Mouse (Mus musculus): Measurements from ENCODE around the gene Ccdc137. TPM values are rescaled to one million over a fixed set of nuclear protein-coding genes. Genes with fewer than 3 reads are reported as not detected.
"Not testable (repeated sequence)": the region's sequence is repeated elsewhere in the genome, so short reads cannot be mapped to it uniquely, and the experiment has no call there.

Gene Ccdc137
- total RNA-seq (2021): 10 to 100 TPM; 23.1 TPM
- long read RNA-seq, experiment 1, transcript Ccdc137-201 (6 exons, 2,778 nt): major isoform, 17 of 25 reads
- long read RNA-seq, experiment 1, partial matches to known transcripts: 4 of 25 reads
- long read RNA-seq, experiment 1, other reads (novel, unspliced or antisense): 4 of 25 reads
- long read RNA-seq, experiment 2, transcript Ccdc137-201 (6 exons, 2,778 nt): major isoform, 20 of 22 reads
- long read RNA-seq, experiment 2, partial matches to known transcripts: 2 of 22 reads
- long read RNA-seq, experiment 2, other reads (novel, unspliced or antisense): 0 of 22 reads

- peak; percentile 69 to 76 for DNase-seq (ENCODE audit: low spot score in 2 of 2)
- intact Hi-C loops (cut with DNase I): no loop called here
Observed at GRCm38 (mm10) chr11:120457772-120458751, at the start of gene Ccdc137, which contains the start of gene Oxld1. Ccdc137 (plus strand) TSS chr11:120458115. Oxld1 (minus strand) TSS chr11:120458068.

DNA sequence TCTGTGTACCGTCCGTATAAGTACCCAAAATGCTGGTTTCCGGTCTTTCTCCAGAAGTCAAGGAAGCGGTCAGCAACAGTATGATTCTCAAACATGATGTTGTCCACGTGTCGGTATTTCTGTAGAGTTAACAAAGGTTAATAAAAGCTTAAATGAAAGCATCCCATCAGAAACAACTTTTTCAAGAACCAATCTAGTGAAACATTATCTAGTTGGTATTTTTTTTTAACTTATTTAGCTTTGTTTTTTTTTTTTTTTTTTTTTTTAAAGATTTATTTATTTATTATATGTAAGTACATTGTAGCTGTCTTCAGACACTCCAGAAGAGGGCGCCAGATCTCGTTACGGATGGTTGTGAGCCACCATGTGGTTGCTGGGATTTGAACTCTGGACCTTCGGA lies 44.3 kb upstream of the Ccdc137 start:
- not testable (repeated sequence) for DNase-seq (ENCODE audit: low spot score in 2 of 2)
- intact Hi-C loops (cut with DNase I): loop anchor here (2.0 kb wide), 1 partner anchor 17 kb away; no protein-coding TSS in a partner anchor

- no peak for DNase-seq (ENCODE audit: low spot score in 2 of 2)
- intact Hi-C loops (cut with DNase I): no loop called here
Observed at GRCm38 (mm10) chr11:120417852-120418251, 40.1 kb upstream of the Ccdc137 start.

GRCm38 (mm10) chr11:120418592-120418991 lies 39.3 kb upstream of the Ccdc137 start:
- intact Hi-C loops (cut with DNase I): no loop called here
- DNase-seq (ENCODE audit: low spot score in 2 of 2): no peak

- intact Hi-C loops (cut with DNase I): no loop called here
Observed at GRCm38 (mm10) chr11:120422651-120423568, 35.0 kb upstream of the Ccdc137 start.

GRCm38 (mm10) chr11:120423569-120424295 lies 34.2 kb upstream of the Ccdc137 start:
- intact Hi-C loops (cut with DNase I): no loop called here
- peak; percentile 59 to 74 for DNase-seq (ENCODE audit: low spot score in 2 of 2)

More at GRCm38 (mm10) chr11:120422651-120423568, 35.0 kb upstream of the Ccdc137 start:
- no peak for DNase-seq (ENCODE audit: low spot score in 2 of 2)

GRCm38 (mm10) chr11:120426727-120427126 lies 31.2 kb upstream of the Ccdc137 start:
- intact Hi-C loops (cut with DNase I): no loop called here
- DNase-seq (ENCODE audit: low spot score in 2 of 2): no peak

- peak; percentile 67 to 87 for DNase-seq (ENCODE audit: low spot score in 2 of 2)
- intact Hi-C loops (cut with DNase I): no loop called here
Observed at GRCm38 (mm10) chr11:120437152-120437856, 20.6 kb upstream of the Ccdc137 start, which contains the start of gene Nploc4. Nploc4 (minus strand) TSS chr11:120437708.

DNA sequence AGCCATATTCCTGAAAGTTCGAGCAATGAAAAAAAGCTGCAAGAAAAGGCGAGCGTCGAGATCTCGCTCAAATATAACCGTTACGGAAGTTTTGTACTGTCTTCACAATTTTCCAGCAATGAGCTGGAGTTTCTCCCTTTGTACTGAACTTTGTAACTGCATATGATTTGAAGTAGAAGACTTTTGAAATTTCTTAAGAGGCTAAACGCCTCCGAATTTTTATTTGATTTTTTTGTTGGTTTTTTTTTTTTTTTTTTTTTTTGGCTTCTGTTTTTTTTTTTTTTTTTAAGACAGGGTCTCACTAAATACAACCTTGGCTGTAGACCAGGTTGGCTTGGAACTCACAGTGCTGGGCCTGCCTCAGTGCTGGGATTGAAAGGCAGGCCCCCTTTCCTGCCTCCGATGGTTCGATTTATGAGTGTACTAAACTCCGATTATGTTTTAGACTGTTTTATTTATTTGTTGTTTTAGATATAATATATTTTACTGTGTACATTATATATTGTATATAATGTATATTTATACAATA lies 20.0 kb upstream of the Ccdc137 start:
- intact Hi-C loops (cut with DNase I): no loop called here
- DNase-seq (ENCODE audit: low spot score in 2 of 2): no peak

GRCm38 (mm10) chr11:120442344-120442743 lies 15.6 kb upstream of the Ccdc137 start, which contains the start of gene Tspan10:
Tspan10 (plus strand) TSS chr11:120442644.
- intact Hi-C loops (cut with DNase I): no loop called here
- DNase-seq (ENCODE audit: low spot score in 2 of 2): no peak

DNA sequence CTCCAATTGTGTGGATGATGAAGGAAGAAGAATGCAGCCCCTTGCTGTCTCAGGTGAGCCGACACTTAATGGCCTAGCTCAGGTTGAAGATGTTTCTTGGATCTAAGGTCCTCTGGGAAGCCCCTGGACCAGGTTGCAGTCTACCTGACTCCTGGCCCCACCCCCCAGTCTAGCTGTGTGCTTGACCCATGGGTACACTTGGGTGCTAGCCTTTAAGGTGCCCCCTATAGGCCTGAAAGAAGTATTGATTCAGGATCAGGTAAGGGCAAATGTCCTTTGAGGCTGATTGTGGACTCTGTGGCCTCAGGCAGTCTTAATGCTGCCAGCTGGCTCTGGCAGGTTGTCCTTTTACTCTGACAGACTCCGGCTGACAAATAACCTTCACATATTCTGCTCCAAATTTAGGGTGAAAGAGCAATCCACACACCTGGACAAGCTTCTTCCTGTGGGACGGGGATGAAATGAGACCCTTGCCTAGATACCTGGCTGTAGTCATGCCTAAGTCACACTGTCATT lies 15.1 kb upstream of the Ccdc137 start:
- no peak for DNase-seq (ENCODE audit: low spot score in 2 of 2)
- intact Hi-C loops (cut with DNase I): no loop called here

DNA sequence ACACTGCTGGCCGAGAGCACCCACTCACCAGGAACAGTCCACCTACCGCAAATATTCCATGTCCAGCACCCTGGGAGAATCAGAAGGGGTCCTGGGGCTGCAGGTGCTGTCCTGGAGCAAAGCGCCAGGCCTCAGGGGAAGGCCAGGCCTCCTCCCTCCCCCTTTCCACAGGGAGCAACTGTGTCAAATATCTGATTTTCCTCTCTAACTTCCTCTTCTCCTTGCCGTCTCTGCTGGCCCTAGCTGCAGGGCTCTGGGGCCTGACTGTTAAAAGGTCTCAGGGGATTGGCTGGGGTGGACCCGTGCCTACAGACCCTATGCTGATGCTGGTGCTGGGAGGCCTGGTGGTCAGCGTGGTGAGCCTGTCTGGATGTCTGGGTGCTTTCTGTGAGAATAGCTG lies 13.8 kb upstream of the Ccdc137 start:
- intact Hi-C loops (cut with DNase I): no loop called here

GRCm38 (mm10) chr11:120445475-120445874 lies 12.4 kb upstream of the Ccdc137 start:
- DNase-seq (ENCODE audit: low spot score in 2 of 2): no peak
- intact Hi-C loops (cut with DNase I): no loop called here

More for the DNA sequence above, 13.8 kb upstream of the Ccdc137 start:
- no peak for DNase-seq (ENCODE audit: low spot score in 2 of 2)

- no peak for DNase-seq (ENCODE audit: low spot score in 2 of 2)
- intact Hi-C loops (cut with DNase I): no loop called here
Observed at GRCm38 (mm10) chr11:120447179-120447578, 10.7 kb upstream of the Ccdc137 start.

- DNase-seq (ENCODE audit: low spot score in 2 of 2): no peak
- intact Hi-C loops (cut with DNase I): no loop called here
Observed at GRCm38 (mm10) chr11:120452246-120452645, 5.7 kb upstream of the Ccdc137 start.

DNA sequence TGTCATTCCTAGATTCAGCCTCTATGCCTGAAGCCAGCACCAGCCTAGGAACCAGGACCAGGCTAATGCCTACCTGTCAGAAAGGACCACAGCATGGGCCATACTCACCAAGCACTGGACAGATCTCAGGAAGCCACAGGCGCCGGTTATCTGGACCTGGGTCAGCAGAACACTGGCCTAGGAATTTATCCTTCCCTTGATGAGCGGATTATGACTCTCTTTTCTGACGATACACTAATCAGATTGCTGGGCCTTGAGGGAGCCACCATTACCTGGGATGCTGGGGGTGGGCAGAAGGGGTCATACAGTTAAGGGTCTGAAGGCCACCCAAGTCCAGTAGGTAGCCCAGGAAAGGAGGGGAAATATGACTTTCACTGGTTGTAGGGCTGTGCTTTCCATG lies 4.6 kb upstream of the Ccdc137 start, which contains the start of gene Pde6g:
Pde6g (minus strand) TSS at position 195 of the 400 bp plus-strand sequence.
- no peak for DNase-seq (ENCODE audit: low spot score in 2 of 2)
- intact Hi-C loops (cut with DNase I): no loop called here

- intact Hi-C loops (cut with DNase I): no loop called here
Observed at GRCm38 (mm10) chr11:120454965-120455364, 3.0 kb upstream of the Ccdc137 start.

More at GRCm38 (mm10) chr11:120454965-120455364, 3.0 kb upstream of the Ccdc137 start:
- no peak for DNase-seq (ENCODE audit: low spot score in 2 of 2)
